Mouse (Mus musculus) C2C12 (cell line): ENCODE results near the gene Plekha6. TPM values are rescaled to one million over a fixed set of nuclear protein-coding genes. Genes with fewer than 3 reads are reported as not detected.

ENCODE experiments used
- H3K27me3 ChIP-seq: one replicate; pipeline ENCODE4 v1.6.1; 2011; ENCODE audit not compliant: control insufficient read depth, insufficient read depth, insufficient read length
- H3K36me3 ChIP-seq: one replicate; pipeline ENCODE4 v1.6.1; 2011; ENCODE audit not compliant: control insufficient read depth, insufficient read depth
- H3K4me3 ChIP-seq: one replicate; pipeline ENCODE4 v1.5.1; 2011; ENCODE audit warnings: mild to moderate bottlenecking, control low read depth; ENCODE audit not compliant: poor library complexity, insufficient read depth, severe bottlenecking
- H3K79me2 ChIP-seq: one replicate; pipeline ENCODE4 v1.6.1; 2011; ENCODE audit not compliant: control insufficient read depth, insufficient read depth
- H3K79me3 ChIP-seq: one replicate; pipeline ENCODE4 v1.6.1; 2011; ENCODE audit warnings: low read depth, control low read depth
- H3ac ChIP-seq: one replicate; pipeline ENCODE3; 2011; ENCODE audit warnings: low read depth; ENCODE audit not compliant: control insufficient read depth, insufficient read length
- CEBPB ChIP-seq: IDR thresholded peaks from one replicate; pipeline ENCODE4 v1.6.1; 2011; ENCODE audit warnings: low read depth, mild to moderate bottlenecking, control low read depth, moderate library complexity
- CTCF ChIP-seq: IDR thresholded peaks from one replicate; pipeline ENCODE4 v1.5.1; 2011; ENCODE audit not compliant: control insufficient read depth, insufficient read depth, insufficient read length
- FOSL1 ChIP-seq: IDR thresholded peaks from one replicate; pipeline ENCODE4 v1.8.0; 2011; ENCODE audit warnings: mild to moderate bottlenecking, low read length; ENCODE audit not compliant: poor library complexity, insufficient read depth, severe bottlenecking
- MAX ChIP-seq: IDR thresholded peaks from one replicate; pipeline ENCODE4 v1.6.1; 2011; ENCODE audit warnings: mild to moderate bottlenecking, control low read depth
- MYOD1 ChIP-seq: IDR thresholded peaks from one replicate; pipeline ENCODE4 v1.6.1; 2011; ENCODE audit warnings: low read depth; ENCODE audit not compliant: control insufficient read depth, insufficient read length
- MYOG ChIP-seq: IDR thresholded peaks from one replicate; pipeline ENCODE4 v1.6.1; 2011; ENCODE audit not compliant: control insufficient read depth, insufficient read length; ENCODE audit errors: extremely low read depth
- USF1 ChIP-seq: IDR thresholded peaks from one replicate; pipeline ENCODE4 v1.6.1; 2011; ENCODE audit warnings: low read depth, mild to moderate bottlenecking, control low read depth, moderate library complexity
- polyA plus RNA-seq: library from polyadenylated mRNA; unstranded; fragments of >200 nt; fragmentation: generic; extraction: Trizol; gene quantifications from one replicate; pipeline ENCODE4 v1.2.1, GENCODE M21; 2012; ENCODE audit warnings: missing spikeins

Gene Plekha6
- polyA plus RNA-seq, 1 experiment, result 0.15 TPM

- Histone ChIP-seq H3K36me3 (no peaks in the 10 kb centered on the region), H3K4me3 (no peak overlapping the region), H3K79me3 (no peaks in the 10 kb centered on the region), H3ac (no peak overlapping the region), H3K27me3 (peaks cover 2% of the 10 kb centered on the region), H3K79me2 (no peaks in the 10 kb centered on the region)
- no peak for TF ChIP-seq CEBPB
- no peak for TF ChIP-seq USF1
- TF ChIP-seq MYOG, result no peak
- TF ChIP-seq FOSL1, result no peak
- TF ChIP-seq MAX, result no peak
- no peak for TF ChIP-seq CTCF
- no peak for TF ChIP-seq MYOD1
Measured at GRCm38 (mm10) chr1:133239813-133240160, 75.8 kb downstream of the Plekha6 start.

GRCm38 (mm10) chr1:133240881-133241280, 76.9 kb downstream of the Plekha6 start:
- Histone ChIP-seq H3K27me3 (peaks cover 6% of the 10 kb centered on the region), H3K79me2 (no peaks in the 10 kb centered on the region), H3K4me3 (no peak overlapping the region), H3ac (no peak overlapping the region), H3K79me3 (no peaks in the 10 kb centered on the region), H3K36me3 (no peaks in the 10 kb centered on the region)
- TF ChIP-seq MYOD1 (no peak), FOSL1 (no peak), CTCF (no peak), CEBPB (no peak), MAX (no peak), MYOG (no peak), USF1 (no peak)

GRCm38 (mm10) chr1:133244668-133245067, 80.7 kb downstream of the Plekha6 start:
- Histone ChIP-seq H3K79me3 (no peaks in the 10 kb centered on the region), H3K4me3 (no peak overlapping the region), H3K79me2 (no peaks in the 10 kb centered on the region), H3K27me3 (peaks cover 18% of the 10 kb centered on the region), H3K36me3 (no peaks in the 10 kb centered on the region), H3ac (no peak overlapping the region)
- TF ChIP-seq MYOG (no peak), USF1 (no peak), MYOD1 (no peak), MAX (no peak), FOSL1 (no peak), CEBPB (no peak), CTCF (no peak)

GRCm38 (mm10) chr1:133245690-133246619, 81.9 kb downstream of the Plekha6 start:
- Histone ChIP-seq H3K79me3 (no peaks in the 10 kb centered on the region), H3K79me2 (no peaks in the 10 kb centered on the region), H3K36me3 (no peaks in the 10 kb centered on the region), H3ac (no peak overlapping the region), H3K27me3 (peaks cover 27% of the 10 kb centered on the region), H3K4me3 (no peak overlapping the region)
- TF ChIP-seq CTCF (no peak), MAX (no peak)

GRCm38 (mm10) chr1:133247189-133247588, 83.2 kb downstream of the Plekha6 start:
- H3ac ChIP-seq, result no peak overlapping the region
- H3K4me3 ChIP-seq, result no peak overlapping the region
- no peaks in the 10 kb centered on the region for H3K79me3 ChIP-seq
- peaks cover 38% of the 10 kb centered on the region for H3K27me3 ChIP-seq
- no peaks in the 10 kb centered on the region for H3K36me3 ChIP-seq
- H3K79me2 ChIP-seq, result no peaks in the 10 kb centered on the region
- TF ChIP-seq CTCF (no peak), MAX (no peak), CEBPB (no peak), MYOD1 (no peak), USF1 (no peak), FOSL1 (no peak), MYOG (no peak)
